Mouse (Mus musculus): ENCODE data around the gene Abt1. TPM values are rescaled to one million over a fixed set of nuclear protein-coding genes. Genes with fewer than 3 reads are reported as not detected.

Gene Abt1
- polyA plus RNA-seq, 1 experiment from 2014 or later: 12.3 TPM

GRCm38 (mm10) chr13:23372433-23372832 is 51.2 kb downstream of the Abt1 start:
- Histone ChIP-seq H3K27ac (replicated peaks) (no peak overlapping the region), H3K4me1 (peaks cover 9% of the 10 kb centered on the region), H3K4me2 (replicated peaks) (no peak overlapping the region), H3K27me3 (no peaks in the 10 kb centered on the region), H3K4me3 (no peak overlapping the region), H3K9me3 (no peaks in the 10 kb centered on the region), H3K36me3 (no peaks in the 10 kb centered on the region), H3K9ac (replicated peaks) (no peak overlapping the region)
- no peak for ATAC-seq (ENCODE audit: low FRiP score, low read depth)
- WGBS: 83% methylated on average over 1 of the region's 1 CpGs

- Histone ChIP-seq H3K9me3 (no peaks in the 10 kb centered on the region), H3K27me3 (no peaks in the 10 kb centered on the region), H3K4me3 (peak overlapping the region; percentile 59; the same call in 1 of the 2 replicates), H3K27ac (replicated peaks) (peak overlapping the region; percentile 95; the same call in 1 of the 2 replicates), H3K4me2 (replicated peaks) (peak overlapping the region; percentile 84), H3K9ac (replicated peaks) (peak overlapping the region; percentile 66; the same call in 1 of the 2 replicates), H3K36me3 (0 out of 2 replicates have a peak, but pooled peaks cover 1% of the 10 kb centered on the region), H3K4me1 (peaks cover 25% of the 10 kb centered on the region)
- no peak for ATAC-seq (ENCODE audit: low FRiP score, low read depth)
- WGBS: 94% methylated on average over 4 of the region's 4 CpGs
Observed at GRCm38 (mm10) chr13:23370075-23370474, 53.6 kb downstream of the Abt1 start.

GRCm38 (mm10) chr13:23369421-23369765 is 54.3 kb downstream of the Abt1 start:
- H3K9me3 ChIP-seq: no peaks in the 10 kb centered on the region
- H3K4me2 ChIP-seq (replicated peaks): peak overlapping the region; percentile 84
- H3K4me3 ChIP-seq: peak overlapping the region; percentile 59
- peak overlapping the region; percentile 66 for H3K9ac ChIP-seq (replicated peaks)
- WGBS: under 1% methylated on average over 10 of the region's 10 CpGs
- peaks cover 25% of the 10 kb centered on the region for H3K4me1 ChIP-seq
- H3K27me3 ChIP-seq: no peaks in the 10 kb centered on the region
- ATAC-seq (ENCODE audit: low FRiP score, low read depth): peak; percentile 54
- H3K27ac ChIP-seq (replicated peaks): peak overlapping the region; percentile 95
- 0 out of 2 replicates have a peak, but pooled peaks cover 7% of the 10 kb centered on the region for H3K36me3 ChIP-seq

DNA sequence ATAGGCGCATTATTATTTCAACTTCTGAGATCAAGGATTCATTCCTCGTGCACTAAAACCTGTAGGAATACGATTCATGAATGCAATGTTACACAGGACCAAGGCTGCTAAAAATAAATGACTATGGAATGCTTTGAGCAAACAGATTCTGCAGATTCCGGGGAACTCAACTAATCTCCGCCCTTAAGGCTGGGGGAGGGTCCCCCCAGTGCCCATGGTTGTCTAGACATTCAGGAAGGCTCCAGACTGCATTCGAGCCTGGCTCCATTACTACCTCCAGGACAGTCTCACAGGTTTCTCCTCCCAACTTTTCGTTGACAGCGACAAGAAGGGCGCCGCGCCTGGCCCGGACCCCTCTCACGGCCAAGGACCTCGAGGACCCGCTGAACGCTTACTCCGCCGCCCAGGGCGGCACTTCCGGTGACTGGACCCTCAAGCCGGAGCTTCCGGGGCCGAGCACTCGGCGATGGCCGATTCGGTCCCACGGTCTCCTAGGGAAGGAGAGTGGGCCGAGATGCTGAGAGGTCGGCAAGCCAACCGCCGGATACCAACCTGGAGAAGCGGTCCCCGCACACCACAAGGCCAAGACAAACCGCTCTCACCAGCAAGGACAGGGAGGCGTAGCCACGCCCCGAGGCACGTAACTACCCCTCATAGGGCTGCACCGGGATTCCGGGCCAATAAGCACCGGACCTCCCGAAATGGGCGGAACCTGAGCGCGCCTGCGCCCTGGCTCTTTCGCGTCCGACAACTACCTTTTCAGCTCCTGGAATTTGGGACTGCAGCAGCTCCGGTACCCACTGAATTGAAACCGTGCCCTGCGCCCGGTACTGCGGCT is 54.9 kb downstream of the Abt1 start, which contains the start of gene Zfp322a:
Zfp322a (minus strand) TSS at position 626 of the 838 bp plus-strand sequence.
- H3K9ac ChIP-seq (replicated peaks): peak within 1 kb of the TSS; percentile 66
- H3K4me3 ChIP-seq: peak within 1 kb of the TSS; percentile 59
- ATAC-seq (ENCODE audit: low FRiP score, low read depth): peak; percentile 100
- no peaks in the 10 kb centered on the region for H3K27me3 ChIP-seq
- 0 out of 2 replicates have a peak, but pooled peaks cover 13% of the 10 kb centered on the region for H3K36me3 ChIP-seq
- H3K4me2 ChIP-seq (replicated peaks): peak within 1 kb of the TSS; percentile 84
- H3K9me3 ChIP-seq: no peaks in the 10 kb centered on the region
- WGBS: under 1% methylated on average over 55 of the region's 55 CpGs
- H3K27ac ChIP-seq (replicated peaks): peak within 1 kb of the TSS; percentile 95
- H3K4me1 ChIP-seq: peaks cover 25% of the 10 kb centered on the region

Other genes starting within 250 kb of the Abt1 start
- gene Vmn1r220, start 235.9 kb downstream of the Abt1 start, polyA plus RNA-seq (2016; fragmentation: Nextera tagmentation; extraction: Ambion mirVana): not detected in 2 replicates
- not detected in 2 replicates for gene Vmn1r221, start 209.7 kb downstream of the Abt1 start, polyA plus RNA-seq (2016; fragmentation: Nextera tagmentation; extraction: Ambion mirVana)
- gene Vmn1r222, start 187.9 kb downstream of the Abt1 start, polyA plus RNA-seq (2016; fragmentation: Nextera tagmentation; extraction: Ambion mirVana): not detected in 2 replicates
- gene Vmn1r223, start 176.7 kb downstream of the Abt1 start, polyA plus RNA-seq (2016; fragmentation: Nextera tagmentation; extraction: Ambion mirVana): not detected in 2 replicates
- gene Zfp322a, start 54.7 kb downstream of the Abt1 start, polyA plus RNA-seq (2016; fragmentation: Nextera tagmentation; extraction: Ambion mirVana): 66.1 and 66.9 TPM in 2 replicates
- gene Btn1a1, start 42.0 kb upstream of the Abt1 start, polyA plus RNA-seq (2016; fragmentation: Nextera tagmentation; extraction: Ambion mirVana): not detected in 2 replicates
- gene Btn2a2, start 65.0 kb upstream of the Abt1 start, polyA plus RNA-seq (2016; fragmentation: Nextera tagmentation; extraction: Ambion mirVana): 0.10 and 0.17 TPM in 2 replicates
- gene Hist1h4h, start 107.2 kb upstream of the Abt1 start, polyA plus RNA-seq (2016; fragmentation: Nextera tagmentation; extraction: Ambion mirVana): 4.2 and 4.4 TPM in 2 replicates
- 7.9 and 8.4 TPM in 2 replicates for gene Hist1h2af, start 110.0 kb upstream of the Abt1 start, polyA plus RNA-seq (2016; fragmentation: Nextera tagmentation; extraction: Ambion mirVana)
- 4.8 and 6.9 TPM in 2 replicates for gene Hist1h3g, start 111.6 kb upstream of the Abt1 start, polyA plus RNA-seq (2016; fragmentation: Nextera tagmentation; extraction: Ambion mirVana)
- gene Hist1h2bh, start 119.5 kb upstream of the Abt1 start, polyA plus RNA-seq (2016; fragmentation: Nextera tagmentation; extraction: Ambion mirVana): 0.56 and 0.64 TPM in 2 replicates
- gene Hist1h3f, start 120.2 kb upstream of the Abt1 start, polyA plus RNA-seq (2016; fragmentation: Nextera tagmentation; extraction: Ambion mirVana): 1.0 and 1.3 TPM in 2 replicates
- gene Hist1h4f, start 127.8 kb upstream of the Abt1 start, polyA plus RNA-seq (2016; fragmentation: Nextera tagmentation; extraction: Ambion mirVana): 0.85 and 1.7 TPM in 2 replicates
- gene Hist1h1d, start 129.4 kb upstream of the Abt1 start, polyA plus RNA-seq (2016; fragmentation: Nextera tagmentation; extraction: Ambion mirVana): 0.37 and 0.45 TPM in 2 replicates
- 6.5 and 7.0 TPM in 2 replicates for gene Hist1h3e, start 138.5 kb upstream of the Abt1 start, polyA plus RNA-seq (2016; fragmentation: Nextera tagmentation; extraction: Ambion mirVana)
- 95.2 and 113 TPM in 2 replicates for gene Hist1h2ae, start 147.4 kb upstream of the Abt1 start, polyA plus RNA-seq (2016; fragmentation: Nextera tagmentation; extraction: Ambion mirVana)
- gene Hist1h2bg, start 147.5 kb upstream of the Abt1 start, polyA plus RNA-seq (2016; fragmentation: Nextera tagmentation; extraction: Ambion mirVana): 13.0 and 13.8 TPM in 2 replicates
- gene Hist1h2bf, start 150.3 kb upstream of the Abt1 start, polyA plus RNA-seq (2016; fragmentation: Nextera tagmentation; extraction: Ambion mirVana): 4.5 and 5.1 TPM in 2 replicates
- gene Hist1h2ad, start 150.5 kb upstream of the Abt1 start, polyA plus RNA-seq (2016; fragmentation: Nextera tagmentation; extraction: Ambion mirVana): 1.8 and 2.5 TPM in 2 replicates
- 4.6 and 5.4 TPM in 2 replicates for gene Hist1h3d, start 151.9 kb upstream of the Abt1 start, polyA plus RNA-seq (2016; fragmentation: Nextera tagmentation; extraction: Ambion mirVana)
- gene Hist1h4d, start 157.7 kb upstream of the Abt1 start, polyA plus RNA-seq (2016; fragmentation: Nextera tagmentation; extraction: Ambion mirVana): 109 and 113 TPM in 2 replicates
- 2.5 and 2.9 TPM in 2 replicates for gene Hist1h2be, start 197.3 kb upstream of the Abt1 start, polyA plus RNA-seq (2016; fragmentation: Nextera tagmentation; extraction: Ambion mirVana)
- gene Hist1h1e, start 198.7 kb upstream of the Abt1 start, polyA plus RNA-seq (2016; fragmentation: Nextera tagmentation; extraction: Ambion mirVana): 24.2 and 27.0 TPM in 2 replicates